Mouse (Mus musculus): ENCODE results near the gene Zfp553. TPM values are rescaled to one million over a fixed set of nuclear protein-coding genes. Genes with fewer than 3 reads are reported as not detected.

The Zfp553 gene
- polyA plus RNA-seq, 1 experiment from 2014 or later: 7.4 TPM

GRCm38 (mm10) chr7:127217901-127218642, 14.8 kb upstream of the Zfp553 start:
- no peaks in the 10 kb centered on the region for H3K9me3 ChIP-seq (ENCODE audit: control insufficient read depth)
- no peak overlapping the region for H3K4me2 ChIP-seq (replicated peaks; ENCODE audit: low read depth)
- no peaks in the 10 kb centered on the region for H3K27me3 ChIP-seq (replicated peaks; ENCODE audit: control insufficient read depth, insufficient read depth, low read length)
- 76% methylated on average over 10 of the region's 10 CpGs for WGBS
- no peak overlapping the region for H3K4me3 ChIP-seq (ENCODE audit: low read depth, low read length)
- no peak for ATAC-seq
- TF ChIP-seq CTCF (IDR thresholded peaks at IDR 0.05; ENCODE audit: low read depth): no peak
- H3K9ac ChIP-seq (ENCODE audit: low read depth, low read length): no peak overlapping the region
- H3K36me3 ChIP-seq (ENCODE audit: control insufficient read depth, insufficient read depth): no peaks in the 10 kb centered on the region
- 0 out of 2 replicates have a peak, but pooled peaks cover 3% of the 10 kb centered on the region for H3K4me1 ChIP-seq (replicated peaks; ENCODE audit: control insufficient read depth, insufficient read depth, low read length)
- no peak overlapping the region for H3K27ac ChIP-seq (ENCODE audit: low read depth, low read length)

GRCm38 (mm10) chr7:127218670-127219069, 14.2 kb upstream of the Zfp553 start:
- Histone ChIP-seq H3K27ac (ENCODE audit: low read depth, low read length) (no peak overlapping the region), H3K36me3 (ENCODE audit: control insufficient read depth, insufficient read depth) (no peaks in the 10 kb centered on the region), H3K4me3 (ENCODE audit: low read depth, low read length) (no peak overlapping the region), H3K4me1 (replicated peaks; ENCODE audit: control insufficient read depth, insufficient read depth, low read length) (0 out of 2 replicates have a peak, but pooled peaks cover 3% of the 10 kb centered on the region), H3K9me3 (ENCODE audit: control insufficient read depth) (no peaks in the 10 kb centered on the region), H3K4me2 (replicated peaks; ENCODE audit: low read depth) (no peak overlapping the region), H3K27me3 (replicated peaks; ENCODE audit: control insufficient read depth, insufficient read depth, low read length) (no peaks in the 10 kb centered on the region), H3K9ac (ENCODE audit: low read depth, low read length) (no peak overlapping the region)
- no peak for TF ChIP-seq CTCF (IDR thresholded peaks at IDR 0.05; ENCODE audit: low read depth)
- no peak for ATAC-seq
- WGBS: 91% methylated on average over 4 of the region's 4 CpGs

- WGBS: 66% methylated on average over 6 of the region's 6 CpGs
- Histone ChIP-seq H3K36me3 (ENCODE audit: control insufficient read depth, insufficient read depth) (no peaks in the 10 kb centered on the region), H3K4me2 (replicated peaks; ENCODE audit: low read depth) (no peak overlapping the region), H3K9me3 (ENCODE audit: control insufficient read depth) (no peaks in the 10 kb centered on the region), H3K4me3 (ENCODE audit: low read depth, low read length) (no peak overlapping the region), H3K9ac (ENCODE audit: low read depth, low read length) (no peak overlapping the region), H3K4me1 (replicated peaks; ENCODE audit: control insufficient read depth, insufficient read depth, low read length) (no peaks in the 10 kb centered on the region), H3K27ac (ENCODE audit: low read depth, low read length) (no peak overlapping the region), H3K27me3 (replicated peaks; ENCODE audit: control insufficient read depth, insufficient read depth, low read length) (no peaks in the 10 kb centered on the region)
- TF ChIP-seq CTCF (IDR thresholded peaks at IDR 0.05; ENCODE audit: low read depth): no peak
- ATAC-seq: no peak
Observed at GRCm38 (mm10) chr7:127220440-127220839, 12.4 kb upstream of the Zfp553 start.

GRCm38 (mm10) chr7:127223106-127223505, 9.8 kb upstream of the Zfp553 start:
- H3K4me3 ChIP-seq (ENCODE audit: low read depth, low read length): no peak overlapping the region
- H3K27me3 ChIP-seq (replicated peaks; ENCODE audit: control insufficient read depth, insufficient read depth, low read length): no peaks in the 10 kb centered on the region
- H3K9me3 ChIP-seq (ENCODE audit: control insufficient read depth): no peaks in the 10 kb centered on the region
- no peak for ATAC-seq
- no peak overlapping the region for H3K4me2 ChIP-seq (replicated peaks; ENCODE audit: low read depth)
- no peaks in the 10 kb centered on the region for H3K36me3 ChIP-seq (ENCODE audit: control insufficient read depth, insufficient read depth)
- over 99% methylated on average over 3 of the region's 3 CpGs for WGBS
- H3K9ac ChIP-seq (ENCODE audit: low read depth, low read length): no peak overlapping the region
- H3K27ac ChIP-seq (ENCODE audit: low read depth, low read length): no peak overlapping the region
- no peaks in the 10 kb centered on the region for H3K4me1 ChIP-seq (replicated peaks; ENCODE audit: control insufficient read depth, insufficient read depth, low read length)
- no peak for TF ChIP-seq CTCF (IDR thresholded peaks at IDR 0.05; ENCODE audit: low read depth)

GRCm38 (mm10) chr7:127223515-127224478, 9.1 kb upstream of the Zfp553 start:
- Histone ChIP-seq H3K4me1 (replicated peaks; ENCODE audit: control insufficient read depth, insufficient read depth, low read length) (no peaks in the 10 kb centered on the region), H3K27ac (ENCODE audit: low read depth, low read length) (no peak overlapping the region), H3K9me3 (ENCODE audit: control insufficient read depth) (no peaks in the 10 kb centered on the region), H3K27me3 (replicated peaks; ENCODE audit: control insufficient read depth, insufficient read depth, low read length) (no peaks in the 10 kb centered on the region), H3K9ac (ENCODE audit: low read depth, low read length) (no peak overlapping the region), H3K4me2 (replicated peaks; ENCODE audit: low read depth) (no peak overlapping the region), H3K4me3 (ENCODE audit: low read depth, low read length) (no peak overlapping the region), H3K36me3 (ENCODE audit: control insufficient read depth, insufficient read depth) (no peaks in the 10 kb centered on the region)
- ATAC-seq: no peak
- 58% methylated on average over 6 of the region's 6 CpGs for WGBS
- no peak for TF ChIP-seq CTCF (IDR thresholded peaks at IDR 0.05; ENCODE audit: low read depth)

- Histone ChIP-seq H3K9me3 (ENCODE audit: control insufficient read depth) (no peaks in the 10 kb centered on the region), H3K36me3 (ENCODE audit: control insufficient read depth, insufficient read depth) (no peaks in the 10 kb centered on the region), H3K27me3 (replicated peaks; ENCODE audit: control insufficient read depth, insufficient read depth, low read length) (no peaks in the 10 kb centered on the region), H3K27ac (ENCODE audit: low read depth, low read length) (no peak overlapping the region), H3K4me1 (replicated peaks; ENCODE audit: control insufficient read depth, insufficient read depth, low read length) (no peaks in the 10 kb centered on the region), H3K9ac (ENCODE audit: low read depth, low read length) (no peak overlapping the region), H3K4me3 (ENCODE audit: low read depth, low read length) (no peak overlapping the region), H3K4me2 (replicated peaks; ENCODE audit: low read depth) (no peak overlapping the region)
- TF ChIP-seq CTCF (IDR thresholded peaks at IDR 0.05; ENCODE audit: low read depth): no peak
- ATAC-seq: no peak
- WGBS: 91% methylated on average over 6 of the region's 6 CpGs
Observed at GRCm38 (mm10) chr7:127224616-127225015, 8.2 kb upstream of the Zfp553 start.

Data from intestine, postnatal 0 days (tissue).